Mouse (Mus musculus) urinary bladder, postnatal 10 days (tissue): ENCODE measurements around the gene Slc5a9.
A peak's percentile ranks its signal among the peaks of the same experiment; 100 is the strongest.
"Not testable (repeated sequence)": the region's sequence is repeated elsewhere in the genome, so short reads cannot be mapped to it uniquely, and the experiment has no call there.

Source experiments
- DNase-seq: peaks from one replicate; pipeline ENCODE4 v3.0.0; 2022; ENCODE audit warnings: low spot score

Gene Slc5a9

DNA sequence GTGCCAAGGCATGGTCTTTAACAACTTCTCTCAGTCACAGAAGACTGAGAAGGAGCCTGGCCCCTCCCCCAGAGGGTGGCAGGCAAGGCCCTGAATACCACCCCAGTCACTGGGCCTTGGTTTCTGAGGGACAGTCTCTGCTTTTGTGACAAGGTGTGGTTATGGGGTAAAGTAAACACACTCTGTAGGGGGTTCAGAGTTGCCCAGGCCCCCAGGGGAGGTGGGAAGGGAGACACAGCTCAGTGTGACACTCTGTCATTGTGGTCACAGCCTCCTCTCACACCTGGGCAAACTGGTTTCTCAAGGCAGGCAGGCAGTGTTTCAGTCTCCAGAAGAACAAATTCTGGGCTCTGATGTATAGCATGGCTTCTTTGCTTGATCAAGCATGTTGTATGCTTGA is at the start of gene Slc5a9:
Gene Slc5a9 (minus strand): TSS at position 144 of the 400 bp plus-strand sequence.
- DNase-seq, result no peak

DNA sequence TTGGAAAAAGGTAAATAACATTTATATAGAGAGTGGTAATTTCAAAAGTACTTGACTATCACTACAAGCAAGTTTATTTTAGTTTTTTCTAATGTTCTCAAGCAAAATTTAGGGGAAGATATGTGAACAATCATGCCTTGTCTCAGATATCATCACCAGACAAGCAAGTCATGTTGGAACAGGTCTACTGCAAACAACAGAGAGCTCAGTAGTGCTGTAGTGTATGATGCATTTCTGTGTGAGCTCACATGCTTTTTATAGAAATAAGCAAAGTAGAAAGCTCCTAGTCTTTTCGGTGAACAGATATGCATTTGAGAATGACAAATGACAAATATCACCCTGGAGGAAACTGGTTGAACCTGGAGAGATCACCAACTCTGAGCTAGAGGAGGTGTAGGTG is 16.4 kb upstream of the Slc5a9 start, which contains the start of gene Skint8:
Gene Skint8 (plus strand): TSS at position 301 of the 400 bp plus-strand sequence.
- DNase-seq, result no peak

DNA sequence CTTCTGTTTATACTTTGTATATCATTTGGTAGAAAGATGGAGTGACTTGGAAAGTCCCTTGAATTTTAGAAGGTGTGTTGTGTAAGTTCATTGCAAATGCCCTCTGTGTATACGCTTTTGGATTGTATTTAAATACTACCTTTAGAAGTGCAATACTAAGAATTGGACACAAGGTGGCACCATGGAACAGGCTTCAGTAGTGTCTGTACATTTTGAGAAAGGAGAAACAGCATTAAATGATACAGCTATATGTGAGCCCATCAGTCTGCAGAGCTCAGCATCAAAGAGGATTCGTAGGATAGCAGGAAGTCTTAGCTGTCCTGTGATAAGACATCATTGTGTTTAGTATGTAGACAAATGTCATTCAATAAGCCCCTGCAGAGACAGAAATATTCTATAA is 5.2 kb upstream of the Slc5a9 start:
- DNase-seq, result no peak

DNA sequence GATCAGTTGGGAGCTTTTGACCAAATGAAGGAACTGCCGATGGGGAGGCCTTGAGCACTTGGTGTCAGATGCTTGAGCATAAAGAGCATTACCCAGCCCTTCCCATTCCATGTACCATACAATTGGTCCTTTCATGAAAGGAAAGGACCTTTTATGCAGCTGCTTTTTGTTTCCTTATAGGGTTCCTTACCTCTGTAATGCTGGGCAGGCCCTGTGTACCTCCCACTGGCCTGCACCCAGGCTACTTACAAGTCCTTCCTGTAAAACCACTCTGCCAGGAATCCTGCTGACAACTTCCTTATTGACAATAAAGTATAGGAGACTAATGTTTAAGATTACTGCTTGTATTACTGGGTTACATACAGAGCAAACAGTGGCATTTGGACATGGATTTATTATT is 1.2 kb downstream of the Slc5a9 start:
- DNase-seq, result no peak

DNA sequence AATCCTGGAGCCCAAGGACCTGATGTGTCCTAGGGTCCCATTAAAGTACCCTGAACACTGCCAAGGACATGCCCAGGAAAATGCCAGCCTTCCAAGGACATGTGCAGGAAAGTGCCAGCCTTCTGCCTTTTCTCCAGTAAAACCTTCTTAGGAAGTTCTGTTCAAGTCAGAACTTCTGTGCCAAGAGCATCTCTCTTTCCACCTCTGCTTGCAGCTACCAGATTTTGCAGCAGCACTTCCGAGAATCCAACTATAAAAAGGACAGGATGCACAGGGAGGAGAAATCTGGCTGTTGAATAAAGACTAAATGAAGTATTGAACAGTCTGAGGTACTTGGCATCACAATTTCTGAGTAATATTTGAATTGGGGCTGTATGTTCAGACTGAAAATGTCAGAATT is 2.2 kb downstream of the Slc5a9 start:
- DNase-seq, result not testable (repeated sequence)

DNA sequence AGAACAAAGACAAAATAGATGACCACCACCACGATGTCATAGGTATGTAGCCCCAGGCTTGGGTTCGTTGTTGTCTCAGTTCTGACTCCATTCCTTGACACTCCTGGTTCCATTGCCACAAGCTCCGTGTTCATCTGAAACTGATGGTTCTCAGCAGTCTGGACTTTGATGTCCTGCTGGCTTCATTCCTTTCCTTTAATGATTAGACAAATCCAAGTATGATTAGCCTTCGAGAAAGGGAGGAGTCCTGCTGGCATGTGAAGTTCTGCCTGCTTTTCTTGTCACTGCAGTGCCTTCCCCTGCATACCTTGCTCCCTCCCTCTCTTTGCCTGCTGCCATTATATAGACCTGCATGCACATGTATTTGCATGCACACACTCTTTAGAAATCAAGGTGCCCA is 4.2 kb downstream of the Slc5a9 start:
- DNase-seq, result no peak

DNA sequence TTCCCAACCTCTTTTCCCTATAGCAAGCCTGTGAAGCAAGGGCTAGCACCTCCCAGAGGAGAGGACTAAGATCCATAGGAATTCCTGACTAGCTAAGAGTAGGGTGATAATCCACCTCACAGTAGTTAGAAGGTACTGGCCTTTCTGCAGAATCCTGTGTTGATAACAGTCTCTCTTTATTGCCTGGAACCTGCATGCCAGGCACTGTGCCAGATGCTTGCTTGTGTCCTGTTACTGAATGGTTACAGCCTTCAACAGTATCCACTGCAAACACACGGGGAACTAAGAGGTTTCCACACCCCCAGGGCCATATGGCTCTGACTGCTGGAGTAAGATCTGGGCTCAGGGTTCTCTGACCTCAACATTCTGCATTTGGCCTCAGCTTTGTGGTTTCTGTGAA is 5.0 kb downstream of the Slc5a9 start:
- DNase-seq, result no peak

DNA sequence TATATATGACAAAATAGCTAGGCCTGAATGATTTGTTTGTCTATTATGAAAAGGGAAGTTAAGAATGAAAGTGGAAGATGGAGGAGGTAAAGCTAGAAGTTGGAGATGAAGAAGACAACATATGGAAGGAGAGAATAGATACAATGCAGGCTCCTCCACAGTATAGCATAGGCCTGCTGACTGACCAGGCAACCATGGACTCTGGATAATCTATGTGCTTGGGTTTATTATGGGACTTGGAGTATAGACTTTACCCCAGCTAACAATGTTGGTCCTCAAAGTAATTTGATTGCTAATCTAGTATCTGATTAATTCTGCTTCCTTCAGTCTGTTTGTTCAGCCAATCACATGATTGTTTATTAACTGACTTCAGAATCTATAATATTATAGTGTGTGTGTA is 10.6 kb downstream of the Slc5a9 start:
- no peak for DNase-seq

DNA sequence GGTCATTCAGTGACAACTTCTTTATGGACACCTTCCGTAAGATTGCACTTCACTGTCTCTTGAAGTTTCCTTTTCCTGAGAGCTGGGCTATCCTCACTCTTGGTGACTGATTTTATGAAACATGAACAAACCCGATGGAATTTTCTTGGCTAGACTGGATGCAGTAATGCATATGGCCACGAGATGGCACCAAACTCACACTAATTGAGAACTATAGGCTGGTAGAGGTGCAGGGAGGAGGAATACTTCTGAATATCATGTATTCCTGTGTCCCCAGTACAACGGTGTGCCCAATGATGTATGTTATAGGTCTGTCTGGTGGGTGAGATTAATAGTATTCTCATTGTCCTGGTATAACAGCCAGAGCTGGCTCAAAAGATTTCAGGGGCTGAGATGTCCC is 16.1 kb downstream of the Slc5a9 start:
- DNase-seq, result peak; percentile 25

DNA sequence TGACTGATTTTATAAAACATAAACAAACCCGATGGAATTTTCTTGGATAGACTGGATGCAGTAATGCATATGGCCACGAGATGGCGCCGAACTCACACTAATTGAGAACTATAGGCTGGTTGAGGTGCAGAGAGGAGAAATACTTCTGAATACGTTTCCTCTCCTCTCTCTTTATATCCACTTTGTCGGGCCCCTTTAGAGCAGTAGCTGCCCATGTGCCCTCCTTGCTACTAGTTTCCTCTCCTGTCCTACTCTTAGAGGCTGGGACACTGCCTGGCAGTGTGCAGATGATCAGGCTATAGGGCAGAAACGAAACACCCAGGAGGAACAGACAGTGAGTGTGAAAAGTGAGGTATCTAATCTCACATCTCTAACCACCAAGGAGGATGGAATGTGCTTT is 16.7 kb downstream of the Slc5a9 start:
- DNase-seq, result no peak

DNA sequence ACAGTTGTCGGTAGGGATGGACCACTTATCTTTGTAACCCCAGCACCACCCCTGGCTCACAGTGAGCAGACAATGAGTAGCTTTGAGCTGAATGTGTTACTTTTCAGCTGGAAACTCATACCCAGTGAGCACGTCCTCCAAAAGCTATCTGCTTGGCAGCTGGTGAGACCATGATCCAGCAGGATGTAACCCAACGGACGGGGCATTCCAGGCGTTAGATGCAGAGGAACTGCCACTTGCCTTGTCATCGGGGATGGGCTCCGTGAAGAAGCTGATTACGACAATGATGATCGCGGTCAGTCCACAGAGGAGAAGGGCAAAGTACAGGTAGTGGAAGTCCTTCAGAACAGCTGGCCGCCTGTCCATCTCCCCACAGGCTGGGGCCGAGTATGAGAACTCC is 19.2 kb downstream of the Slc5a9 start:
- no peak for DNase-seq

DNA sequence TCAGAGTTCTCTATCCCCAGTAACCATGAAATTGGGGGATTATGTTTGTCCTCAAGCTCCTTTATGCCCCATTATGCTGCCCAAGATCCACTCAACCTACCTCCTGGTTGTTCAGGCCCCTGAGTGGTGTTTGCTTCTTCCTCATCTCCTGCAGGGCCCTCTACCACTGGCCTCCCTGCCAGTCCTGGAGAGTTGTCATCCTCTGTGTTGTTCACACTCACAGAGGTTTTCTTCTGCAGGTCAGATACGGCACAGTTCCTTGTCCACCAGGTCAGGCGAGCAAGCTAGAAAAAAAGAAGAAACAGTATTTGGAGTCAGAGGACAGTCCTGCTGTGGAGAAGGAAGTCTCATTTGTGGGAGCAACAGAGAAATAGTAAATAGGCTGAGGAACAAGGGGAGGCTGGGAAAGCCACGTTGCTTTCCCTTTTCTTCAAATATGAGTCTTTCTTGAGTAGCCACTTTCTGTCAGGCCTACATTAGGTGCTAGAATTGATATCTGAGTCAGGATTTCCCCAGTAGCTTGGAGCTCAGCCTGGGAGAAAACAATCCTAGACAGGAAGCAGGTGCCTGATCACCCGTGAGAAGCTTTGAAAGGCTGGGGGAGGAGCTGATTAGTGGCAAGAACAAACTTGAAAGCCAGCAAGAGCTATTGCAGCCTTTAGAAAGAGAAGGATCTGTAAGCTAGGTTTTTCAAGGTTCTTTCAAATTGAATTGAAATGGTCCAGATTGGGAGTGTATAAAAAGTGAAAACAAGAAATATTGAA is 22.4 kb downstream of the Slc5a9 start:
- DNase-seq, result no peak

DNA sequence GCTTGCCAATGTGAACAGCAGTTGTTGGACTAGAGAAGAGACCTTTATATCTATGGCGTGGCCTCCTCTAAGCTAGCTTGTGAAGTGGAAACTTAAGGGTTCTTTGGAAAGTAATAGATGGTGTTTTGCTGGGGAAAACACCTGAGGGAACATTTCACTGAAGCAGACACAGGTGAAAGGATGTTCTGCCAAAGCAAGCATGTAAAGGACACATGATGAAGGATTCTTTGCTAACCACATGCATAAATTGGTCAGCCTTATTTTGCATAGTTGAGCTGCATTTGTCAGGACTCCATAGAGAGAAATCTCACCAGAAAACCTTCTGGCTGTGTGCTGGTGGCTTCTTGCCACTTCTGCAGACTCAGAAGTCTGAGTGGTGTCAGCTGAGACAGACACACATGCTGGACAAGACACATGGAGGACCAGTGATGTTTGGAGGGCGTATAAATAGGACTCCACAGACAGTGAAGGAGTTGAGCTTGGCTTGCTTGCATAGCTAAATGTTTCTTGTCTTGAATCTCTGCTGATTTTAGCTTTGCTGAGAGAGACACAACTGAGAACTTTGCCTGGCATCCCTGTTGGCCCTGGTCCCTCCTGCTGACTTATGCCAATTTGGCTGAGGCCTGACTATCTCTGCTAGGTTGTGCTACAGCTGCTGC is 34.8 kb downstream of the Slc5a9 start:
- no peak for DNase-seq

DNA sequence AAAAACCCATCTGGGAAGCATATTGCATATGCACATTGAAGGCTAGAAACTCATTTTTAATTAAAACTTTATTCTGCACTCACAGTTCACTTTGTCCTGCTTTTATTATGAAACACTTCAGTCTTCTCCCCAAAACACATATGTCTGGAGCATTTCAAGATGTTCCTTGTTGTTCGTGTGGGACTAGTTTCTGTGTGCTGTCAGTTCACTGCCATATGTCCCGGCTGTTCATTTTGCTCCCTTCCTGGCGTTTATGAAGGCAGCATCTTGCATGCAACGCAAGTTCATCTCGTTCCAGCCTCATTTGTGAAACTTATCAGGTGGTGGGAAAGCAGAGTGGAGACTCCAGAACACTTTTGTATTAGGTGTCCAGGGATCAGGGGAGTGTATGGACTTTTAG is 36.0 kb downstream of the Slc5a9 start:
- no peak for DNase-seq

DNA sequence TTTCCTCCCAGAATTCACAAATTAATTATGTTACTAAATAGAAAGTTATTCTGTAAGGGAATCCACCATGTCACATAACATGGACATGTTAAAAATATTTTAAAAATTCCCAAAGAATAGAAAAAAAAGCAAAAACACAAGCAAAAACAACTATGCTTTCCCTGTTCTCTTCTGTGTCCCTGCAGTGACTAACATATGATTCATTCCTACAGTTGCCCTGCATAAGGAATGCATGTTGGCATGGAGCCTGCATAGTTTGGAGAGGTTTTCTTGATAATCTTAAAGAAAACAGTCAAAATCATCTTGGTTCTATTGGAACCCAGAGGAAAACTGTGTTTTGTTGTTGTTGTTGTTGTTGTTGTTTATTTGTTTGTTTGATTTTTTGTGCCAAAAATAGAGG is 50.1 kb downstream of the Slc5a9 start:
- no peak for DNase-seq

DNA sequence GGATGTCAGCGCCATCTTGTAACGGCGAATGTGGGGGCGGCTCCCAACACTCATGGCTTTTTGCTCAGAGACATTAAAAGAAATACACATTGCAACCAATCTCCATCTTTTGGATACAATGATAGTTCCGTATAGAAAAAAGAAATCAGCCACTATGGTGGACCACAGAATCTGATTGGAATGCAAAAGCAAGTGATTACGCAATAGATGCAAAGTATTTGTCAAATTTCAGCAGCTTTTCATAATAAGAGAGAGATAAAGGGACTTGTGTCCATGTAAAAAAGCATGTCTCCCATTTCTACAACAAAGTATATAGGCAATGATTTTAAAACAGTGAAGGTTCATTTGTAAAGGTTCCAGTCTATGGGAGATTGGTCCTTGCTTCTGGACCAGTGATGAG is 63.8 kb downstream of the Slc5a9 start:
- no peak for DNase-seq
